In genomic region chr11:3914109-3914840, GRCm38 (mm10) we compare ENCODE assay signal across 8 mouse cellular contexts. TPM values are rescaled to one million over a fixed set of nuclear protein-coding genes. Genes with fewer than 3 reads are reported as not detected.
DNase-seq lines count a peak whose midpoint lies in the region; ATAC-seq and TF ChIP-seq lines count a peak whose summit lies in the region.

Gene Slc35e4, minus strand, starts transcription at chr11:3914664.

- H3K4me1 ChIP-seq in hindbrain, embryonic 10.5 days (replicated peaks): peaks cover 46% of the 10 kb centered on the region
- H3K4me1 ChIP-seq in lung, postnatal 0 days (ENCODE audit: insufficient read depth, low read depth, low read length): peaks cover 15% of the 10 kb centered on the region

- peak; percentile 61 for TF ChIP-seq EP300 in lung, postnatal 0 days (IDR thresholded peaks at IDR 0.05)

- peaks cover 18% of the 10 kb centered on the region for H3K27me3 ChIP-seq in hindbrain, embryonic 10.5 days (ENCODE audit: insufficient read depth, poor library complexity, severe bottlenecking)
- H3K27me3 ChIP-seq in lung, postnatal 0 days (replicated peaks; ENCODE audit: insufficient read depth, low read length): no peaks in the 10 kb centered on the region

- H3K27ac ChIP-seq in hindbrain, embryonic 10.5 days: peak within 1 kb of the TSS; percentile 84
- peak within 1 kb of the TSS; percentile 73 for H3K27ac ChIP-seq in lung, postnatal 0 days (ENCODE audit: low read length)

- H3K4me3 ChIP-seq in hindbrain, embryonic 10.5 days: peak within 1 kb of the TSS; percentile 68
- peak within 1 kb of the TSS; percentile 53 for H3K4me3 ChIP-seq in lung, postnatal 0 days (ENCODE audit: low read depth, low read length)

- H3K9me3 ChIP-seq in hindbrain, embryonic 10.5 days: no peaks in the 10 kb centered on the region
- H3K9me3 ChIP-seq in lung, postnatal 0 days (ENCODE audit: low read length): no peaks in the 10 kb centered on the region

- H3K4me2 ChIP-seq in lung, postnatal 0 days (replicated peaks; ENCODE audit: low read depth, low read length): peak within 1 kb of the TSS; percentile 79

- DNase-seq in MEL-GATA-1-ER (ENCODE audit: extremely low read depth, low read depth): peak; percentile 88
- peak; percentile 91 for DNase-seq in cerebellum, adult 8-10 months
- DNase-seq in hindbrain, embryonic 10.5 days (ENCODE audit: low spot score): peak; percentile 85
- peak; percentile 75 for DNase-seq in layer of hippocampus, adult 9-11 months
- peak; percentile 87 for DNase-seq in lung, postnatal 0 days (ENCODE audit: low spot score)
- peak; percentile 78 for DNase-seq in ovary, postnatal 10 days (ENCODE audit: low spot score)
- DNase-seq in thymus, postnatal 10 days (ENCODE audit: low spot score in 2 of 2): peak; percentile 37 to 79

- TF ChIP-seq CTCF in lung, postnatal 0 days (IDR thresholded peaks at IDR 0.05): peak; percentile 91

- peak within 1 kb of the TSS; percentile 55 for H3K9ac ChIP-seq in lung, postnatal 0 days (replicated peaks; ENCODE audit: low read depth)

- H3K36me3 ChIP-seq in hindbrain, embryonic 10.5 days: 0 out of 2 replicates have a peak, but pooled peaks cover 6% of the 10 kb centered on the region
- H3K36me3 ChIP-seq in lung, postnatal 0 days (ENCODE audit: insufficient read depth, low read length): no peaks in the 10 kb centered on the region

- under 1% methylated on average over 28 of the region's 28 CpGs for WGBS in hindbrain, embryonic 10.5 days
- WGBS in lung, postnatal 0 days: under 1% methylated on average over 27 of the region's 28 CpGs

- peak; percentile 34 for ATAC-seq in frontal cortex, adult (ENCODE audit: low TSS enrichment)
- peak; percentile 77 for ATAC-seq in lung, postnatal 0 days

RNA-seq across cellular contexts. Expression of gene Slc35e4, which starts in this region (rescaled TPM):
- polyA plus RNA-seq in hindbrain, embryonic 10.5 days (2016; fragmentation: Nextera tagmentation; extraction: Ambion mirVana): 5.4 and 6.8 TPM in 2 replicates
- polyA plus RNA-seq in lung, postnatal 0 days (2015; fragmentation: Nextera tagmentation; extraction: Ambion mirVana): 8.6 and 10.3 TPM in 2 replicates

Comparison
In these comparisons a context has a peak if more than half of its experiments do, and no peak if none do; other contexts are left out.
1. Peak in every context shown above with its lines: DNase-seq, ATAC-seq, H3K4me3 ChIP-seq and H3K27ac ChIP-seq.